Mouse (Mus musculus) stomach, embryonic 15.5 days (tissue): ENCODE measurements at regions not wholly inside any gene's neighbourhood (a gene's known extent, or its start where the extent isn't known, plus 50 kb on each side); places are given as distances from the start of the nearest gene placed in this dataset.
A peak's percentile ranks its signal among the peaks of the same experiment; 100 is the strongest.

Experiments used
- ATAC-seq: fragments of 200-750 bp; cut with Nextera tagmentation; 2 replicates; pipeline ENCODE4 v1.8.0; 2017; ENCODE audit warnings: low read depth, moderate number of reproducible peaks, moderate TSS enrichment; ENCODE audit not compliant: insufficient read depth, low FRiP score
- H3K27ac ChIP-seq: fragments of 300-500 bp; sonication (generic); 2 replicates; pipeline ENCODE4 v1.5.1; 2015; ENCODE audit warnings: mild to moderate bottlenecking, inconsistent platforms
- H3K27me3 ChIP-seq: fragments of 300-500 bp; sonication (generic); replicated peaks from 2 replicates; pipeline ENCODE4 v1.6.1; 2015; ENCODE audit warnings: inconsistent platforms
- H3K36me3 ChIP-seq: fragments of 300-500 bp; sonication (generic); 2 replicates; pipeline ENCODE4 v1.6.1; 2015; ENCODE audit warnings: inconsistent platforms
- H3K4me1 ChIP-seq: fragments of 300-500 bp; sonication (generic); 2 replicates; pipeline ENCODE4 v1.6.1; 2015; ENCODE audit warnings: inconsistent platforms
- H3K4me2 ChIP-seq: fragments of 300-500 bp; sonication (generic); 2 replicates; pipeline ENCODE4 v1.6.1; 2015; ENCODE audit warnings: mild to moderate bottlenecking, inconsistent platforms
- H3K4me3 ChIP-seq: fragments of 300-500 bp; sonication (generic); replicated peaks from 2 replicates; pipeline ENCODE4 v1.5.1; 2015; ENCODE audit warnings: inconsistent platforms
- H3K9ac ChIP-seq: fragments of 300-500 bp; sonication (generic); 2 replicates; pipeline ENCODE4 v1.6.1; 2015; ENCODE audit warnings: inconsistent platforms
- H3K9me3 ChIP-seq: fragments of 300-500 bp; sonication (generic); 2 replicates; pipeline ENCODE4 v1.6.1; 2016; ENCODE audit warnings: inconsistent platforms
- WGBS: fragments of 180-500 bp; shearing (Covaris S2); methylation state at CpG from one replicate; pipeline ENCODE4 v1.1.7; 2015; 5-methylcytosine and 5-hydroxymethylcytosine counted together

DNA sequence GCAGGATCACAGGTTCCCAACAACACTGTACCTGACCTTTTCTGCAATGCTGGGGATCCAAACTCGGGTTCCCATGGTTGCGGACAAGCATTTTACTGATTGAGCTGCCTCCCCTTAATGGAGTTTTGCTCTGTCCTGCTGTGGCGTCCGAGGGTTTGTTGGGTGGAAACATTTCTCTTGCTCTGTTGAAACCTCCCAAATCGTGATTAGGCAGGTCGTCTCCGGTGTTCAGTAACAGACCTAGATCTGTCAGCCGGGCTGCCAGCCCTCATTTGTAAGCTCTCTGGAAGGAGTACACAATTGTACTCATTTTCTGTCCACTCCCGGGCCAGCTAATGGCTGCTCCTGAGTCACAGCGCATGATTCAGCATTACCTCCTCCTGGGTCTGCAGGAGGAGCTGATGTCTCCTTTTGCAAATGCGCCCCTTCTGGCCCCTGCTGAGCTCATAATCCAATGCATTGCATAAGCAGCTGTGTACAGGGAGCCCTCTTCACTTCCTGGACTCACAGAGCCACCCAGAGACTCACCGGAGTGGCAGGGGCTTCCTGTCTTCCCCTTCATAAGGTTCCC is 49.8 kb upstream of the Sipa1l2 start:
- H3K27me3 ChIP-seq, result no peaks in the 10 kb centered on the region
- H3K9me3 ChIP-seq, result no peaks in the 10 kb centered on the region
- H3K27ac ChIP-seq, result peak overlapping the region; percentile 74
- H3K4me1 ChIP-seq, result peaks cover 21% of the 10 kb centered on the region
- H3K36me3 ChIP-seq, result no peaks in the 10 kb centered on the region
- 25% methylated on average over 12 of the region's 12 CpGs for WGBS
- peak overlapping the region; percentile 40 for H3K4me2 ChIP-seq
- H3K9ac ChIP-seq, result 0 out of 2 replicates have a peak overlapping the region, but pooled peaks have one; percentile 4
- H3K4me3 ChIP-seq, result no peak overlapping the region
- peak; percentile 69; the same call in 1 of the 2 replicates for ATAC-seq
